Mouse (Mus musculus): ENCODE data around the gene Klf13.

Gene Klf13

DNA sequence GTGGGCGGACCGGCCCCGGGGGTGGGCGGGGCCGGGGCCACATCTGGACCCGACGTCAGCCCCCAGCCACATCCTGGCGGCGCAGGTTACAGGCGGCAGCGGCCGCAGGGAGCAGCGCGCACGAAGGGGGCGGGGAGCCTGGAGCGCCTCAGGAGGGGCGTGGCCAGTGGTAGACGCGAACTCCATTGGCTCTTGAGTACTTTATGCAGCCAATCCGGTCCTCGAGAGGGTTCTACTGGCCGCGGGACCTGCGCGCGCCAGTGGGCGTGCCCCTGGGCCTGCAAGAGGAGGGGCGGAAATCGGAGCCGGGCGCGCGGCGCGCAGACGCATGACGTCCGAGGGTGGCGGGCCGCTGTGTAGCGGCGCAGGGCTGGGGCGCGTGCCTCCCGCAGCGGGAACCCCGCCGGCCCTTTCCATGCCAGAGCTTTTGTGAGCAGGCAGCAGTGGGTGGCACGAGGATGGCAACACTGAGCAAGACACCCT lies at the start of gene Klf13:
TSS of gene Klf13 (minus strand) at position 2 of the 483 bp plus-strand sequence.
- DNase-seq = peak; percentile 96 to 99

- DNase-seq = no peak
Observed at GRCm38 (mm10) chr7:63988391-63988790, 49.7 kb upstream of the Klf13 start.

GRCm38 (mm10) chr7:63986407-63987182 lies 47.9 kb upstream of the Klf13 start:
- peak; percentile 83 to 92 for DNase-seq

- DNase-seq = peak in 1 of 2 experiments; percentile 69
Observed at GRCm38 (mm10) chr7:63985696-63986406, 47.1 kb upstream of the Klf13 start.

DNA sequence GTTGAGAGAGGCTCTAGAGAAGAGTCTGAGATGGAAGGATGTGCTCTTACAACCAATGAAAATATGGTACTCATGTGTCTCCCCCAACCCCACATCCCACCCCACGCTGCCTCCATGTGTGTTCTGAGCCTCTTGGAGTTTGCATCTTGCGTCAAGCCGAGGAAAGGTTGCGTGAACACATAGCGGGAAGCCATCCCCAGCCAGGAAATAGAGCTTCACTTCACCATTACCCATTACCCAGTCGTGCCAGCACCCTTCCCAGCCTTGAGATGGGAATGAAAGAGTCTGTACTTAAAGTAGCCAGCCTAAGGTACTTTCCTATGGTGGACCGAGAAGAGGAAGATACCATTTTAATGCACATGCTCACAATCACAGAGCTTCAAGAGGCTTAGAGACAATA lies 46.6 kb upstream of the Klf13 start:
- DNase-seq = no peak

GRCm38 (mm10) chr7:63984329-63984728 lies 45.6 kb upstream of the Klf13 start:
- DNase-seq = peak; percentile 83 to 90

DNA sequence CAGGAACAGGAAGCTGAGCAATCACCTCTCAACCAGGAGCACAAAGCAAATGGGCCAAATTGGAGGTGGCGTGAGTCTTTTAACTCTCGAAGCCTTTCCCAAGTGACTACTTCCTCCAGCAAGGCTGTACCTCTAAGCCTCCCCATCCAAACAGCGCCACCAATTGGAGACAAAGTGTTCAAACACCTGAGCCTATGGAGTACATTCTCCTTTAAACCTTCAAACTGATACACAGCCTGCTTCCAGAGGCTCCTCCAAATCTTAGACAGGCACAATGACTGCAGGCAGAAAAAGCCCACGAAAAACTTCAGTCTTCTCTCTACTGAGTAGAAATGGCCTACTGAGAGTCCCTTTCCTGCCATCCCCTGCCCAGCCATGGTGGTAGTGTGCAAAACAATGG lies 38.9 kb upstream of the Klf13 start:
- no peak for DNase-seq

- no peak for DNase-seq
Observed at GRCm38 (mm10) chr7:63970986-63971385, 32.3 kb upstream of the Klf13 start.

DNA sequence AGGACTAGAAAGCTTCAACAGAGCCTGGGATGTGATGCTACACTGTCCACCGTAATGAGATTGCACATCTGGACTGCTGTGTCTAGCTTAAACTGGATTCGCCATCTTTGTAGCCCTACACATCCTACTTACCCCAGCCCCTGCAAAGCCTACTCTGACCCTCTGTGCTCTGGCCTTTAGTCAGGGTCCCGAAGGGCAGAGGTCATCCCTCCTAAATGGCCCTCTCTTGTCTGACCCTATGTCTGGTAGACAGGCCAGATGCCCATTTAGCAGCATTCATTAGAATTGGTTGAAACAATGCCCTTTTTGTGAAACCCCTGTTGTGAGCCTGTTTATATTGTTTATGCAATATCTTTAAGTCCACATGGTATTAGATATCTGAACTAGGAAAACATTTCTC lies 31.2 kb upstream of the Klf13 start:
- DNase-seq = no peak

GRCm38 (mm10) chr7:63965635-63966418 lies 27.1 kb upstream of the Klf13 start:
- DNase-seq = peak in 1 of 2 experiments; percentile 54

GRCm38 (mm10) chr7:63965135-63965534 lies 26.4 kb upstream of the Klf13 start:
- DNase-seq = peak in 1 of 2 experiments; percentile 54

GRCm38 (mm10) chr7:63964121-63964520 lies 25.4 kb upstream of the Klf13 start:
- DNase-seq = peak in 1 of 2 experiments; percentile 57

DNA sequence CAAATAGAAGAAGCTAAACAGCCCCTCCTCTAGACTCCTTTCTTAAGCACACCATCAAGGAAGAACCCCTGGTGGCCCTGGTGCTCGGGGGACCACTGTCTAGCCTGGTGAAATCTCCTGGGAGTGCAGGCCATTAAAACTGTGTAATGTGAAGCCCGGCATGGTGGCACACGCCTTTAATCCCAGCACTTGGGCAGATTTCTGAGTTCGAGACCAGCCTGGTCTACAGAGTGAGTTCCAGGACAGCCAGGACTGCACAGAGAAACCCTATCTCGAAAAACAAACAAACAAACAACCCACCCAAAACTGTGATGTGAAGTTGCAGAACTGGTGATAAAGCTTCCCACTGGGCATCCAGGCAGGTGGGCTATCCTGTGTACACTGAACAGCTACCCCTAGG lies 24.9 kb upstream of the Klf13 start:
- no peak for DNase-seq

DNA sequence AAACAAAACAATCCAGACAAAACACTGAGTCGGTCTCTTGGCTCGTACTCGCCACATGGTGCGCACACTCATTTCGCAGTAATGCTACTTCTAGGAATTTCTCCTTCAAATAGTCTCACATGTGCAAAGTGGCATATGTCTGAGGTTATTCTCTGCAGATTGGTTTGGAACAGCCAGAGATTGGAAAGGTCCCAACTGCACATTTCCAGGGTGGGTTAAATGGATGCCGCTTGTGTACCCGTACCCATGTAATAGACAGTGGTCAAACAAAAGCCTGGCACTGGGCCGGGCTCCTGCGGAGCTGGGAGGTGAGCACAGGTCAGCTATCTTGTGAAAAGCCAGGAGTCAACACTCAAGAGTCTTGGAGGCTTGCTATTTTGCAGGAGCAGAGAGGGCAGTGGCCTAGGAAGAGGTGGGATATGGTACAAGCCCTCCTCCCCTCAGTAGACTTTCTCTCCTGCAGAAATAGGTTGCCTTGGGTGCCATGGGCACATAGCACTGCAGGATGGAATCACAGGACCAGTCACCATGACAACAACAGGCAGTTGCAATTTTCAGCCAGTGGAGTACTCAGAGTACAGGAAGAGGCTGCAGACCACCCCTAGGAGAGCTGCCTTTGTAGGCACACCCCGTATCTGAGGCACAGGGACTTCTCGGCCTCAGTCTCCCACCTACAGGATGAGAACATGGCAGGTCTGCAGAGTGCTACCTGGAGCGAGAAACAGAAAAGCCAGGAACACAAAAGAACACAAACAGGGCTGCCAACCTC lies 19.3 kb upstream of the Klf13 start:
- no peak for DNase-seq

DNA sequence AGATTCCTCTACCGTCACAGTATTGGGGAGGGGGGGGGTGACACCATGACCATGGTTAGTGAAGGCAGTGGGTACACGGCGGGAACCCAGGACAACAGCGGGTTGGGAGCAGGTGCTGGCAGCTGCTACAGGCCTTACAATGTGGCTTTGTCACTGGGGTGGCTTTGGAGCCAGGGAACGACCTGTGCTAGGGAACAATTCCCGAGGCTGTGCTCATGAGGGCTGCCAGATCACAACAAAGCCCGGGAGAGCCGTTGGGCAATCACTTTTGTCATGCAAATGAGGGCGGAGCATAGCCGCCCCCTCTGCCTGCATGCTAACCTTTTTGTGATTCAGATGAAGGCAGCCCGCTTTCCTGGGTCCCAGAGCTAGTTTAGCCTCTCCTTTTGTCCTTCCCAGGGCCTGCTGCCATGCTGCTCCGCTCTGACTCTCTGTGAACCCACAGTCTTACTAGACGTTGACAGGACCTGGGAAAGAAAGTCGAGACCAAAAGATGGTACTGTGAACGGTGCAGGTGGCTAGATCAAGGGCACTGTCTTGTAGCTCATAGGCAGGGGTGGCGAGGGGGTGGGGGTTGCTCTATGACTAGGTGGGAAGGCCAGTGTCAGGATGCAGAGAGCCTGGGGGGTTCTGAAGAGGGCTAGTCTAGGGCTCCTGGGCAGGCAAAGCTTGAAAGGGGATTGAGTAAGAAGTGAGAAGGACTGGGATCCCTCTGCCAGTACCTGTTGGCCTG lies 18.4 kb upstream of the Klf13 start:
- DNase-seq = peak; percentile 48 to 65

- DNase-seq = no peak
Observed at GRCm38 (mm10) chr7:63956138-63956823, 17.6 kb upstream of the Klf13 start.

GRCm38 (mm10) chr7:63955440-63955839 lies 16.7 kb upstream of the Klf13 start:
- DNase-seq = no peak

DNA sequence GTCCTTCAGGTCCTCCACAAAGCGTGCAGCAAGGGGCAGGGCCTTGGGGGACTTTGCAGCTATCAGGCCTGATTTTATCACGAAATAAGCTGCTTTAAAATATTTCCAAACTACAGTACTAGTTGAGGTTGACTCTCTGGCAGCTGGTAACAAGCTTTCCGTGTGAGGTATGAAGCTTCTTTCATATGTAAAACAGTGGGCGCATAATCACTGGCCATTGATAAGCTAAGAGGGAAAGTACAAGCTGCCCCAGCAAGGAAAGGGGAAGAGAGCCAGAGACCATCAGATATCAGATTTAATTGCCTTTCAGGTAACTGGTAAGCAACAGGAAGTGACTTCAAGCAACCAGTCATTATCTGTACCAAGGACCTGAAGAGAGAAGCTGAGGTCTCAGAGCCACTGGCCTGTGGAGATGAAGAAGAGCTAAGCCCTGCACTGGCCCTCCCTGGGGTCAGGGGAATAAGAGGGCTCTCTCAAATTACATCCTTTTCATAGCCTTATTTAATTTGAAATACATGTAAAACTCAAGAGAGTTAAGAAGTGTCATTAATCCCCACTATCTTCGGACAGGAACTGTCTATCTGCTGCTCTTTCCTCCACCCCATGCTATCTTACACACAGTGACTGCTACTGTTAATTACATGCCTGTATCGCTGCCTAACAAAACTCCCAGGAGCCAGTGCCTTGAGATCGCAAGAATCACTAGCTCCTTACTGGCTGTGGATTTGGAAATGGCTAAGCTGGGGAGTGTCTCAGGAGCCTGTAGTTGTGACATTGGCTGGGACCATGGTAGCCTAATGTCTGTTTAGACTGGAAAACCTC lies 13.6 kb upstream of the Klf13 start:
- DNase-seq = no peak

DNA sequence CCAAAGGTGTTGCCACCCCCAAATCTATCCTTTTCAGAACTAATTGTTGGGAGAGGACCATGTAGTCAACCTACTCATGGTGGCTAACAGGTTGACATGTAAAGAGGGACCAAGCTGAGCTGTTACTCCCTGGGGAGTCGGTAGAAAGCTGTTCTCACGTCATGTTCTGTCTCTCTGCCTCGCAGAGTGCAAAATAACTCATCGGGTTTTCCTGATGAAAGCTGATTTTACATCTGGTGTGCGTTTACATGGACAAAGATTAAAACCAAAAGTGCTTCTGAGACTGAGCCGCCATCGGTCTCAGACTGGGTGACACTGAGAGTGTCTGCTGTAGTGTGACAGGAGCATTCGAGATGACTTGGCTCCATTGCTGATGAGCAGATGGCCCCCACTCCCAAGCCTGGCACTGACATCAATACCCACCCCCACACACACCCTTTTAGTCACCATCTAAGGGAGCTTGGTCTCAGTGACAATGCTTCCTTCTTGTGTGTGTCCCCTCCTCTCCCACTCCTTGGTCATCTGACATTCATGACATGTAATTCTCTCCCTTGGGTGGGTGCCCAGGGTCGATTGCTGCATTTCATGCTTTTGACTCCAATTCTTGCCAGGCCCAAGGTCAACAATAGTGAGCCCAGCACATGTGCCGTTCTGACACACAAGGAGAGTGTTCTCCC lies 12.4 kb upstream of the Klf13 start:
- DNase-seq = no peak

GRCm38 (mm10) chr7:63949176-63949575 lies 10.5 kb upstream of the Klf13 start:
- no peak for DNase-seq

Measured in thymus, postnatal 36 days (tissue).